Mouse (Mus musculus) right cerebral cortex, postnatal 25 days (tissue): ENCODE measurements around the gene Gulp1.

Source experiments
- DNase-seq: peaks from one replicate; pipeline ENCODE4 v3.0.0; 2022

Gene Gulp1

GRCm38 (mm10) chr1:44551461-44552370 is at the start of gene Gulp1:
TSS of gene Gulp1 (plus strand) at chr1:44551511.
- peak; percentile 57 for DNase-seq

- DNase-seq, result no peak
Observed at GRCm38 (mm10) chr1:44550261-44550660, 1.1 kb upstream of the Gulp1 start.

DNA sequence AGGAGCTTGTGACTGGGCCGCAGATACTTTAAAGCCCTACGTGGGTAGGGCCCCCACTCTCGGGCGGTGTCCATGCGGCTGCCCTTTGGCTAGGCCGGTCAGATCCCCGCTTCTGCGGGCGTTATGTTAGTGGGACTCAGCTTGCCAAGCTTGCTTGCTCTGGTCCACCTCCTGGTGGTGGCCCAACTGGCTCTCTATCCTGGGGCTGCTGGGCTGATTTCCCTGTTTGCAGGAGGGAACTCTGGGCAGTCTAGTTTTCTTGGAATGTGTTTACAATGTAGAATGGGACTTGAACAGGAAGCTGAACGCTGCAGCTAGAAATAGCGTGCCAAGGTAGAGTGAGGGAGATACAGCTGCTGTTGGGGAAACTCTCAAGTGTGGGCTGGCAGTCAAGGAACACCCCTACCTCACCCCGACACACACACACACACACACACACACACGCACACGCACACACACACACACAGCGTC is 1.1 kb downstream of the Gulp1 start:
- peak; percentile 10 for DNase-seq

GRCm38 (mm10) chr1:44553166-44553898 is 2.0 kb downstream of the Gulp1 start:
- no peak for DNase-seq

DNA sequence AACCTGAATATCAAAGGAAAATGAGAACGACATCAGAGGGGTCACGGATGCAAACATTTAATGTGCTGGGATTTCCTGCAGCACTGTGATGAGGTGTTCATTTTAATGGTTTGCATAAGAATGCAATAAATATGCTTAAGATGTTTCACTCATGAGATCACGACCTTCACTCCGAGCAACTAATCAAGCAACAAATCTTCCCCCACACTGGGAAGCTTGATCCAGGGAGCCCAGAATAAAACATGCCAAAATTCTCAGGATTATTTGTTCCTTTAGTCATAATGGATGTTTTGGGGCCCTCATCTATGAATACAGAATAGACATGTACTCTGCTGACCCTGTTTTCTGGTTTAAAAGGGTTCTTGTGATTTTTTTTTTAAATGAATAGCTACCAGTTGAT is 16.1 kb downstream of the Gulp1 start:
- DNase-seq, result no peak

DNA sequence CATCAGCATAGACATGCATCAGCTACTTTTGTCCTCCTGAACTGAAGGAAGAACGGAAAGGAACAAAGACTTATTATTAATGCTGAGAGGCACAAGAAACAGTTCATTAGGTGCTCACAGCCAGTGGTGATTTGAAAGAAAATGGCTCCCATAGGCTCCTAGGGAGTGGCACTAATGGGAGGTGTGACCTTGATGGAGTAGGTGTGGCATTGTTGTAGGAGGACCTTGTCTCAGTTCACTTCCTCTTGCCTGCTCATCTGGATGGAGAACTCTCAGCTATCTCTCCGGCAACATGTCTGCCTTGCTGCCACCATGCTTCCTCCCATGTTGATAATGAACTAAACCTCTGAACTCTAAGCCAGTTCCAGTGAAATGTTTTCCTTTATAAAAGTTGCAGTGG is 17.0 kb downstream of the Gulp1 start:
- no peak for DNase-seq

DNA sequence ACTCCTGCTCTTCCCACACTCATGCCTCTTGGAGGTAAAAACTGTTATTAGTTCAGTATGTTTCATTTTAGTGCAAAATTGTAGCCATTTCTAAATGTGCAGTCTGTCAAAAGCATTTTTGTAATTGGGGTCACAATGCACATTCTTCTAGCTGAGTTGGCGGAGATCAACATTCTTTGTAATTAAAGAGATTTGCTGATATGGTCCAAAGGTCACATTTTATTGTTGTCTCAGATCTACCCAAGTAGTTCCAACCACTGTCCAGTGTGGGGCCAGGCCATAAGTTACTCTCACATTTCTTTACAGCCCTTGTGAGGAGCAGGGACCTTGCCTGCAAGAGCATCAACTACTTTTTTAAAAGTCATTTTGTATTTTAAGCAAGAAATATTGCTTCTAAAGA is 24.7 kb downstream of the Gulp1 start:
- no peak for DNase-seq

- DNase-seq, result no peak
Observed at GRCm38 (mm10) chr1:44576610-44577009, 25.3 kb downstream of the Gulp1 start.

GRCm38 (mm10) chr1:44580390-44580789 is 29.1 kb downstream of the Gulp1 start:
- DNase-seq, result no peak

DNA sequence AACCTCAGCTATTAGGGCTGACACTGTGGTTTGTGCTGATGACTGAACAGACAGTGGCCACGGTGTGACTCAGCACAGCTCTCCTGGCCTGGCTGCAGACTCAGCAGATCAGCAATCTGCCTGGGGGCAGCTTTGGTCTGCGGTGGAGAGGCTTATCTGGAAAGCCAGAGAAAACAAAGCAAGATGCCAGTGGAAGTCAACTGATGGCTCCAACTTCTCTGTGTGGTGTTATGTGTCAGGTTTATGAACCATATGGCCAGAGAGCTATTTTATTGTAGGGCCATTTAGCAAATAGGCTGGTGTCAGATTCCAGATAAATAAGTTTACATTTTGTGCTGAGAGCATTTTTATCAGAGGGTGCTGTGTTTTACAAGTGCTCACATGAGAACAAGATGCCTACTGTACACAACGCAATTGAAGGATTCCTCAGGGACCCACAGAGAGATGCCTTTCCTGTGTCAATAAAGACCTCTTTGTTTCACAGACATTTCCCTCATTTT is 33.6 kb downstream of the Gulp1 start:
- no peak for DNase-seq

DNA sequence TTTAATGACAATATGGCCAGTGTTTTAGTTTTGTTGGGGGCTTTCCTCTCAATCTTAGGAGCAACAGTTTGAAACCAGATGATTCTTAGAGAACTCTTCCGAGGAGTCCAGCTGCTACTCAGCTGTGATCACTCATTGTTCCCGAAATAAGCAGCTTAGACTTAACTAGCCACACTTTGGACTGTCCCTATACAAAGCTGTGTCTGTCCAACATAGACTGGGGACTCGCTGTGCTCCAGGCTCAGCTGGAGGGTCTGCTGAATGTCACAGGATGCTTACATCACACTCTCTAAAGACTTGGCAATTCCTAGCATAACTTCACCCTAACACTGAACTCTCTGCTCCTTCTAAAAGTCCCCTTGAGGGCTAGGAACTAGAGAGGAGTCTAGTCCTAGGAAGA is 40.4 kb downstream of the Gulp1 start:
- no peak for DNase-seq

GRCm38 (mm10) chr1:44593109-44593508 is 41.8 kb downstream of the Gulp1 start:
- no peak for DNase-seq

- DNase-seq, result no peak
Observed at GRCm38 (mm10) chr1:44598312-44598711, 47.0 kb downstream of the Gulp1 start.

GRCm38 (mm10) chr1:44613294-44614041 is 62.2 kb downstream of the Gulp1 start:
- DNase-seq, result no peak

GRCm38 (mm10) chr1:44618751-44619150 is 67.4 kb downstream of the Gulp1 start:
- no peak for DNase-seq

GRCm38 (mm10) chr1:44634481-44634880 is 83.2 kb downstream of the Gulp1 start:
- DNase-seq, result no peak

DNA sequence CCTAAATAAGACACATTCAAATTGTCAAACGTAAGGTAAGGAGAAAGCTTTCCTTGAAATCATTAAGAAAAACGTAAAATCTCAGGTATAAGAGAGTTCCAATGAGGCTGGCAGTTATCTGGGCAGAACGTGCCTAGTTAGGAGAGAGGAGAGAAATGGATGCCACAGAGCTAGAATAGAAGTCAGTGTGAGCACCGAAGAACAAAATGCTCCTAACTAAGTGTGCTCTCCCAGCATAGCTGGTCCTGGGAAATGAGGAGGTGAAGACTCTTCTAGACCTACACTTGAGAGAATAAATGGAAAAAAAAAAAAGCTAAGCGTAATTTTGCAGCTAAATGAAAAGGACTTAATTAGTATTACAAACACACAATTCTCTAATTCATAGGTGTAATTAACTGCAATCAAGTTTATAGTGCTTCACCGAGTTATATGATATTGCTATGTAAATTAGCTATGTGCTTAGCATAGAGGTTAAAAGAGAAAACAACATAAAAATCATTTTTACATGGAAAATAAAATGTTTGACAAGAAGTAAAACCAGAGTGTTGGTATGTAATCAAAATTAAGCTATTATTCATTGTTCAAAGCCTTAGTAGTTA is 94.5 kb downstream of the Gulp1 start:
- DNase-seq, result no peak

DNA sequence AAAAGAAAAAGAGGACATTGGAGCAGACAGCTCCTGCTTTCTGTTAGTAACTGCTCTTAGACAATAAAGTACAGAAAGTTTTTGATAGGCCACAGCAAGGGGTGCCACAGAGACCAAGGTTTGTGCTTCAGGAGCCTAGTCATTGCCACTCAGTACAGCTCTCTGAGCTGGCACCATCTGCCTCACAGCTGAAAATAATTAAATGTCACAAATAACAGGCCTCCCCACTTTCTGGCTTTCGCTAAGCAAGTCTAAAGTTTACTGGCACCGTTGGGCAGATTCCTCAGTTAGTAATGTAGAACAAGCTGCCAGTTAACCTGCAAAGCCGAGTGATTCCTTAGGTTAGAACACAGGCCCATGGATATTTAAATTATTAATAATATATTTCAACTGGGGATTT is 127.7 kb downstream of the Gulp1 start:
- DNase-seq, result no peak

DNA sequence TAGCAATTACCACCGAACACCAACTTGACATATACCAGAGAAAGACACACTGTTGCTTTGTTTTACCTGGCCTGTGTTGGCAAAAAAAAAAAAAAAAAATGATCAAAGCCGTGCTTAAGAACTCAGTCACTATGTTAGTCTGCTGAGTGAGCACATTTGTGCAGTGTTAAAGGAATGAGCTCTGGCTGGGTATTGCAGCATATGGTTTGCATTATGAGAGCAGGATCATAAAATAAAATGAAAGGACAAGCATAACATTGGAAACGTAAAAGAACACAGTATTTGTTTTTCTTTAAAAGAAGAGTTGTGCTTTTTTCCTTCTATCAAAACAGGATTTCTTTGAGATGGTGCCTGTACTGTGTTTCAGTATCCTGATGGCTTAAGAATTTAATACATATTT is 128.1 kb downstream of the Gulp1 start:
- DNase-seq, result no peak

DNA sequence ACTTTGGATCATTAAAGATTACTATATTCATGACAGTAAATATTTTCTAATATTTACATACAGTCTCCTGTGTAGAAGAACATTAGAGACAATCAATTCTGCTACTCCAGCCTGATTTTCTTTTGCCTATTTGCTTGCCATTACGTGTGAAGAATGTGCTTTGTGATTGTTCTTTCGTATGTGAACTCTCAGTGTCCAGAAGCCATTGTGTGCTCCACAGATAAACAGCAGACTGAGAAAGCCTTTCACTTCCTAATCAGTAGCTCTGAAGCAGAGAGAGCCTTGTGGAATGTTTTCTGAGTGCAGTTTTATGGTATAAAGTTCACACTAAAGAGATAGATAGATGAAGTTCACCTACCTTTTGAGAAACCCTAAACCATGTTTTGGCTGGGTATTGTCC is 131.2 kb downstream of the Gulp1 start:
- DNase-seq, result no peak

DNA sequence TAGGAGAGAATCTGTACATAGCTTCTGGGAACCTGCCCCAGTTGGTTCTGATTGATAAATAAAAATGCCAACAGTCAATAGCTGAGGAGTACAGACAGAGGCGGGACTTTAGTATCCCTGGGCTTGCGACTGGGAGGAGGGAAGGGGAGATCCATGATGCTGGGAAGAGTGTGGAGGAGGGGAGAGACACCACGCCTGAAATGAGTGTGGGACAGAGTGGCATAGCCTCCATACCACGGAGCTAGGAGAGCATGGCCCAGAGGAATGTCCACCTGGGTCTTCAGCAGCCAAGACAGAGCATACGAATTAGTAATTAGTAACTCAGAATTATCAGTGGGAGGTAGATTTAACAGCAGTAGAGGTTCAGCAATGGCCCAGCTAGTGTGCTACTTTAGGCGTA is 132.4 kb downstream of the Gulp1 start:
- DNase-seq, result no peak

DNA sequence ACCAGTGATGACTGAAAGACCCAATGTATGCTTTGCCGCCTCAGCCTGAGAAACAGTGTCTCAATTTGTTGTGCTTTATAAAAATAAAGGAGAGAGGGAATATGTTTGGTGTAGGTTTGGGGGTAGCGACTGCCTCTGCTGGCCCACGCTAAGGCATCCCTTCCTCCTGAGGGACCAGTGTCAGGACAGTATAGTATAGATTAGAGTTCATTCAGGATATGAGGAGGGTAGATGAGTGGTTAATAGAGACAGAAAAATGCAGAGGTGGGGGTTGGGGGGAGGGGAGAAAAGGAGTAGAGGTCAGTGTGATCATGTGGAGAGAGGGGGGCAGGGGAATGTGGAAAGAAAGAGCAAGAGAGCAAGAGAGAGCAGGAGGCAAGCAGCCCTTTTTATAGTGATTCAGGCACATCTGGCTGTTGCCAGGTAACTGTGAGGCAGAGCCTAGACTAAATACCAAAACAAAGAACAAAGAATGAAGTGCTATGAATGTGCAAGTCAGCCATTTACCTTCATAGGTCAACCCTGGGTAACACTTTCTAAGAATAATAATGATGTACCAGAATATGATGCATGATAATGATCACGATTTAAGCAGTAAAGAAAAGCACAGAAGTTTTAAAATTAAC is 169.6 kb downstream of the Gulp1 start:
- no peak for DNase-seq
